Mouse (Mus musculus): Measurements from ENCODE around the gene Mrpl2. TPM values are rescaled to one million over a fixed set of nuclear protein-coding genes. Genes with fewer than 3 reads are reported as not detected.

Mrpl2 gene
- polyA plus RNA-seq, 1 experiment, result 38.2 TPM

- H3K27ac ChIP-seq (ENCODE audit: insufficient read depth, low read depth, low read length), result peak overlapping the region; percentile 11; the same call in 1 of the 2 replicates
- no peak overlapping the region for H3K4me3 ChIP-seq (ENCODE audit: insufficient read depth, low read length)
These were observed 1.8 kb upstream of the Mrpl2 start for GRCm38 (mm10) chr17:46644152-46644805.

DNA sequence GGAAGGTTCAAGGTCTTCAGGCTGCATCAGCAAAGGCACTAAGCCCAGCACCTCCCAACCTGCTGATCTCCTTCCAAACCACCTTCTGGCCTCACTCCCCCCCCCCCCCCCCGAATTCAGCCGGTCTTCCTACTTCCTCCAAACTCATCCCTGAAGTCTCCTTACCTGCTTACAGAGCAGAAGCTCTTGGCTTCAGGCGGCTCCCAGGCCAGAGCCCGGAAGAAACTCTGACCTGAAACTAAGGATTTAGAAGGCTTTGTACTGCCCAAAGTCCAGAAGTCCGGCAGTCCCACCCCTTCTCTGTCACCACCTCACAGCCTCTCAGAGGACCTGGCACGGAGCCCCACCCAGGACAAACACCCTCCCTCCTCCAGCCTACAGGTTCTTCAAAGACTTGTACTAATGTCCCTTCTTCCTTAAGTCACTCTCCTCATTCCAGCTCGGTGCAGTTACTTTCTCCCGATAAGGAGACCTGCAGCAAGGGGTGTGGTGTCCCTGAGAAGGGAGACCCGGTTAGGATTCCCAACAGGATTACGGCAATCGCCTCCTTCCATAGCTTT, 1.0 kb upstream of the Mrpl2 start:
- peaks cover 25% of the 10 kb centered on the region for H3K4me1 ChIP-seq (ENCODE audit: control insufficient read depth, insufficient read depth, low read length)
- H3K4me3 ChIP-seq (ENCODE audit: insufficient read depth, low read length), result peak overlapping the region; percentile 67
- peak overlapping the region; percentile 5; the same call in 1 of the 2 replicates for H3K27ac ChIP-seq (ENCODE audit: insufficient read depth, low read depth, low read length)
- TF ChIP-seq POLR2A (IDR thresholded peaks at IDR 0.05; ENCODE audit: borderline replicate concordance, low read depth, low read length), result no peak
- TF ChIP-seq CTCF (IDR thresholded peaks at IDR 0.05; ENCODE audit: low read depth, low read length), result no peak

More at GRCm38 (mm10) chr17:46644152-46644805, 1.8 kb upstream of the Mrpl2 start:
- peaks cover 23% of the 10 kb centered on the region for H3K4me1 ChIP-seq (ENCODE audit: control insufficient read depth, insufficient read depth, low read length)
- TF ChIP-seq POLR2A (IDR thresholded peaks at IDR 0.05; ENCODE audit: borderline replicate concordance, low read depth, low read length) (no peak), CTCF (IDR thresholded peaks at IDR 0.05; ENCODE audit: low read depth, low read length) (no peak)

GRCm38 (mm10) chr17:46646322-46646662, 263 bp downstream of the Mrpl2 start:
- H3K4me3 ChIP-seq (ENCODE audit: insufficient read depth, low read length), result peak overlapping the region; percentile 78
- H3K27ac ChIP-seq (ENCODE audit: insufficient read depth, low read depth, low read length), result peak overlapping the region; percentile 49
- no peak for TF ChIP-seq POLR2A (IDR thresholded peaks at IDR 0.05; ENCODE audit: borderline replicate concordance, low read depth, low read length)
- no peak for TF ChIP-seq CTCF (IDR thresholded peaks at IDR 0.05; ENCODE audit: low read depth, low read length)
- peaks cover 20% of the 10 kb centered on the region for H3K4me1 ChIP-seq (ENCODE audit: control insufficient read depth, insufficient read depth, low read length)

DNA sequence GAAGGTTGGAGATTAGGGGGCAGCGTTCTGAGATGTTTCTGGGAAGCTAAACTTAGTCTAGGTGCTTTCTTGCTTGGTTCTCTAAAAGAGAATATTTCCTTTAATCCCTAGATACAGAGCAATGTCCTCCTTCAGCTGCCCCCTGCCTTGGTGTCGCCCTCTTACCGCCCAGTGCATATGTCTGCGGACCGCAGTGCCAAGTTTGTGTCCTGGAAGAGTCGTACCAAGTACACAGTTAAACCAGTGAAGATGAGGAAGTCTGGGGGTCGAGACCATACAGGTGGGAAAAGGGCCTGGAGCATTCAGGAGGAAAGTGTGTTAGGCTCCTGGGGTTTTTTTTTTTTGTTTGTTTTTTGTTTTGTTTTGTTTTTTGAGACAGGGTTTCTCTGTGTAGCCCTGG, 1.2 kb downstream of the Mrpl2 start:
- TF ChIP-seq POLR2A (IDR thresholded peaks at IDR 0.05; ENCODE audit: borderline replicate concordance, low read depth, low read length) (no peak), CTCF (IDR thresholded peaks at IDR 0.05; ENCODE audit: low read depth, low read length) (no peak)
- H3K4me1 ChIP-seq (ENCODE audit: control insufficient read depth, insufficient read depth, low read length), result peaks cover 18% of the 10 kb centered on the region
- no peak overlapping the region for H3K27ac ChIP-seq (ENCODE audit: insufficient read depth, low read depth, low read length)
- H3K4me3 ChIP-seq (ENCODE audit: insufficient read depth, low read length), result no peak overlapping the region

GRCm38 (mm10) chr17:46648436-46648835, 2.4 kb downstream of the Mrpl2 start:
- H3K4me3 ChIP-seq (ENCODE audit: insufficient read depth, low read length), result no peak overlapping the region
- no peak for TF ChIP-seq CTCF (IDR thresholded peaks at IDR 0.05; ENCODE audit: low read depth, low read length)
- TF ChIP-seq POLR2A (IDR thresholded peaks at IDR 0.05; ENCODE audit: borderline replicate concordance, low read depth, low read length), result no peak
- peaks cover 18% of the 10 kb centered on the region for H3K4me1 ChIP-seq (ENCODE audit: control insufficient read depth, insufficient read depth, low read length)
- no peak overlapping the region for H3K27ac ChIP-seq (ENCODE audit: insufficient read depth, low read depth, low read length)

GRCm38 (mm10) chr17:46649811-46650210, 3.8 kb downstream of the Mrpl2 start:
- Histone ChIP-seq H3K4me3 (ENCODE audit: insufficient read depth, low read length) (peak overlapping the region; percentile 71), H3K4me1 (ENCODE audit: control insufficient read depth, insufficient read depth, low read length) (peaks cover 10% of the 10 kb centered on the region), H3K27ac (ENCODE audit: insufficient read depth, low read depth, low read length) (peak overlapping the region; percentile 54)
- TF ChIP-seq POLR2A (IDR thresholded peaks at IDR 0.05; ENCODE audit: borderline replicate concordance, low read depth, low read length) (no peak), CTCF (IDR thresholded peaks at IDR 0.05; ENCODE audit: low read depth, low read length) (no peak)

GRCm38 (mm10) chr17:46650232-46651031, 4.4 kb downstream of the Mrpl2 start, which contains the start of gene Cul7:
Cul7 (plus strand) TSS chr17:46650337.
- TF ChIP-seq POLR2A (IDR thresholded peaks at IDR 0.05; ENCODE audit: borderline replicate concordance, low read depth, low read length) (no peak), CTCF (IDR thresholded peaks at IDR 0.05; ENCODE audit: low read depth, low read length) (no peak)

GRCm38 (mm10) chr17:46651292-46651691, 5.3 kb downstream of the Mrpl2 start:
- Histone ChIP-seq H3K4me1 (ENCODE audit: control insufficient read depth, insufficient read depth, low read length) (peaks cover 10% of the 10 kb centered on the region), H3K27ac (ENCODE audit: insufficient read depth, low read depth, low read length) (no peak overlapping the region), H3K4me3 (ENCODE audit: insufficient read depth, low read length) (peak overlapping the region; percentile 71)
- TF ChIP-seq CTCF (IDR thresholded peaks at IDR 0.05; ENCODE audit: low read depth, low read length) (no peak), POLR2A (IDR thresholded peaks at IDR 0.05; ENCODE audit: borderline replicate concordance, low read depth, low read length) (no peak)

More at GRCm38 (mm10) chr17:46650232-46651031, 4.4 kb downstream of the Mrpl2 start, which contains the start of gene Cul7:
- H3K4me1 ChIP-seq (ENCODE audit: control insufficient read depth, insufficient read depth, low read length), result peaks cover 10% of the 10 kb centered on the region
- H3K4me3 ChIP-seq (ENCODE audit: insufficient read depth, low read length), result peak within 1 kb of the TSS; percentile 71
- H3K27ac ChIP-seq (ENCODE audit: insufficient read depth, low read depth, low read length), result peak within 1 kb of the TSS; percentile 54

- Histone ChIP-seq H3K4me1 (ENCODE audit: control insufficient read depth, insufficient read depth, low read length) (peaks cover 9% of the 10 kb centered on the region), H3K27ac (ENCODE audit: insufficient read depth, low read depth, low read length) (no peak overlapping the region), H3K4me3 (ENCODE audit: insufficient read depth, low read length) (no peak overlapping the region)
- no peak for TF ChIP-seq POLR2A (IDR thresholded peaks at IDR 0.05; ENCODE audit: borderline replicate concordance, low read depth, low read length)
- TF ChIP-seq CTCF (IDR thresholded peaks at IDR 0.05; ENCODE audit: low read depth, low read length), result no peak
These were observed 5.9 kb downstream of the Mrpl2 start for GRCm38 (mm10) chr17:46651755-46652547.

All from bone marrow macrophage, adult 2 months (primary cell).